Mouse (Mus musculus): ENCODE data around the gene Zfp773. TPM values are rescaled to one million over a fixed set of nuclear protein-coding genes. Genes with fewer than 3 reads are reported as not detected.

Gene Zfp773
- polyA plus RNA-seq (2014; fragmentation: Illumina TruSeq; extraction: RNeasy Lipid Tissue Mini Kit (QIAGEN cat#74804)), result 2.9 TPM

DNA sequence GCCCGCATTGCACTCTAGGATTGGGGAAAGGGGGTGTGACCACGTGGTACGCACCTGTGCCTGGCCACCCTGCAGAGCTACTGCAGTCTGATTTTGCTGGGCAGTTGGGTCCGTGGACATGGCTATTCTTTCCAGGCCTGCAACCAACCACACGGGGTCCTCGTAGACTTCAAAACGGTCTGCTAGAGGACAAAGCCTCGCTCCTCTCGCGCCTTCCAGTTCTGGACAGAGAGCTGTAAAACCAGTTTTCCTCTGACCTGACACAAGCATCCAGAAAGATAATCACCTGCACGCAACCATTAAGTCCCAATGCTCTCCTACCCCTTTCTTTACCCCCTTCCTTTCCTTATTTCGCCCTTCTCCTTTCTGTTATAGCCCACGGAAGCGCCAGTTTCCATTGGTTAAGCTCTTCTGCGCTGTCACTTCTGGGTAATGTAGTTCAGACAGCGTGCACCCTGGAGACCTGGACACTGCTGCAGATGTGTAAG, at the start of gene Zfp773:
Zfp773 (minus strand) TSS at position 377 of the 488 bp plus-strand sequence.

GRCm38 (mm10) chr7:7171227-7172147, 34.9 kb upstream of the Zfp773 start, which contains the start of gene Zfp418:
TSS of gene Zfp418 (plus strand) at chr7:7171330.

DNA sequence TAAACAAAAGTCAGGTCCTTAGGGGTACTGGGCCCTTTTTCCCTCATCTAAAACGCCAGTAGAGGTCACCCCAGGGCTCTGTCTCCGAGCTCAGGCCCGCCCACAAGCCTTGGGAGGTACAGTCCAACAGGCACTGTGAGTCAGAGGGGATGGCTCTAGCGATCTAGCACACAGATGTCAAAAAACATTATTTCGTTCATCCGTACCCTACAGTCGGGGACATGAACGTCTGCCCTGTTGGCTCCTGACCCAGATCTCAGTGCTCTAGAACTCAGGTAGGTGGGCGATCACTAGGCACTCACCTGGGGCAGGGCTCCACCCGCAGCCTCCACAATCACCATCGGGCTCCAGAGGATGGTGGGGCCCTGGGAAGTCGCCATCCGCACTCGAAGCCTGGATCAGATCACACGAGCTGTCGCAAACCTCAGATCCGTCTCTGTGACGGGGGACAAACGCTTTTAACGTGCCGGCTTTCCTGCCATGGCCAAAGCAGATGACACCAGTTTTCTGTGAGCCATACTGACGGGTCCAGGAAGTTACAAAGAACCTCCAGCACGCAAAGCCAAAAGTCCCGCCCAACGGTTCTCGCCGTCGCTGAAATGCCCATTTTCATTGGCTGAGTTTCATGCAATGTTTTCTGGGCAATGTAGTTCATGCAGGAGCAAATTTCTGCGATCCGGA, 15.5 kb downstream of the Zfp773 start, which contains the start of gene Zfp954:
Zfp954 (minus strand) TSS at position 568 of the 681 bp plus-strand sequence.

Other genes starting within 250 kb of the Zfp773 start
- 3.2 TPM for gene Aurkc, start 141.5 kb downstream of the Zfp773 start, polyA plus RNA-seq (2014; fragmentation: Illumina TruSeq; extraction: RNeasy Lipid Tissue Mini Kit (QIAGEN cat#74804))
- gene Zfp954, start 15.3 kb downstream of the Zfp773 start, polyA plus RNA-seq (2014; fragmentation: Illumina TruSeq; extraction: RNeasy Lipid Tissue Mini Kit (QIAGEN cat#74804)), result 6.0 TPM
- 9.1 TPM for gene Zfp418, start 34.6 kb upstream of the Zfp773 start, polyA plus RNA-seq (2014; fragmentation: Illumina TruSeq; extraction: RNeasy Lipid Tissue Mini Kit (QIAGEN cat#74804))
- gene Zfp772, start 73.2 kb upstream of the Zfp773 start, polyA plus RNA-seq (2014; fragmentation: Illumina TruSeq; extraction: RNeasy Lipid Tissue Mini Kit (QIAGEN cat#74804)), result 11.3 TPM
- gene Vmn2r29, start 110.6 kb upstream of the Zfp773 start, polyA plus RNA-seq (2014; fragmentation: Illumina TruSeq; extraction: RNeasy Lipid Tissue Mini Kit (QIAGEN cat#74804)), result 9.3 TPM
- gene Gm45844, start 141.5 kb upstream of the Zfp773 start, polyA plus RNA-seq (2014; fragmentation: Illumina TruSeq; extraction: RNeasy Lipid Tissue Mini Kit (QIAGEN cat#74804)), result 5.4 TPM
- 102 TPM for gene Clcn4, start 164.1 kb upstream of the Zfp773 start, polyA plus RNA-seq (2014; fragmentation: Illumina TruSeq; extraction: RNeasy Lipid Tissue Mini Kit (QIAGEN cat#74804))
- 0.06 TPM for gene Vmn2r30, start 200.9 kb upstream of the Zfp773 start, polyA plus RNA-seq (2014; fragmentation: Illumina TruSeq; extraction: RNeasy Lipid Tissue Mini Kit (QIAGEN cat#74804))
- gene Gm45783, start 237.8 kb upstream of the Zfp773 start, polyA plus RNA-seq (2014; fragmentation: Illumina TruSeq; extraction: RNeasy Lipid Tissue Mini Kit (QIAGEN cat#74804)), result not detected

All from ovary, adult 10 weeks (tissue).